24 mouse cellular contexts compared by ENCODE assay signal in genomic region chr6:102597756-102598155, GRCm38 (mm10). TPM values are rescaled to one million over a fixed set of nuclear protein-coding genes. Genes with fewer than 3 reads are reported as not detected.
DNase-seq lines count a peak whose midpoint lies in the region.
"Had no signal": no experiment of that assay in that cellular context is flagged by ENCODE, and none has a peak within 500 bp of the region (broad histone marks: within the 10 kb centered on the region; RNA-seq: fewer than 3 reads in every experiment).

No protein-coding gene starts in this region.

- peak; percentile 42 to 73 for DNase-seq in frontal cortex, adult 2 months (ENCODE audit: extremely low spot score in 1 of 2, low spot score in 1 of 2)
- DNase-seq in frontal cortex, postnatal 10 days (ENCODE audit: low spot score in 2 of 2), result no peak
- peak; percentile 51 for DNase-seq in right cerebral cortex, adult 18-20 months
- no peak for DNase-seq in right cerebral cortex, postnatal 4 days
- peak; percentile 6 to 34 for DNase-seq in left cerebral cortex, adult 18-20 months (ENCODE audit: low spot score in 2 of 2)
- peak; percentile 2 to 56 for DNase-seq in right cerebral cortex, postnatal 36 days (ENCODE audit: low spot score in 2 of 2)
- no peak for DNase-seq in urinary bladder, postnatal 10 days (ENCODE audit: low spot score)
- DNase-seq in embryo, embryonic 10.5 days (ENCODE audit: low spot score), result no peak
- DNase-seq: adrenal gland, adult 2 months; cerebellum, adult 8-10 months; cerebellum, postnatal 25 days; gastrocnemius, postnatal 10 days; heart, postnatal 14 days; kidney, adult 11 months; kidney, postnatal 36 days; liver; lung, embryonic 14.5 days; lung, postnatal 14 days; midbrain, embryonic 14.5 days; retina, postnatal 1 day; thymus, postnatal 14 days had no signal

RNA-seq across cellular contexts. Expression of gene Cntn3, which starts 24.9 kb away (rescaled TPM):
- polyA plus RNA-seq in frontal cortex, adult 2 months (2012; rRNA removed), result 7.2 and 8.1 TPM in 2 replicates
- total RNA-seq in left cerebral cortex, adult 18-20 months (2021), result 10 to 100 TPM; 22.1 to 28.0 TPM
- polyA plus RNA-seq: activated CD4-positive, CD25-positive, alpha-beta regulatory T cell, adult 4 months; adrenal gland, adult 2 months; CD4-positive, CD25-positive, alpha-beta regulatory T cell, adult 4 months; inflammation-experienced regulatory T-cells, adult 6 months had no signal

Comparison
In these comparisons a context has a peak if more than half of its experiments do, and no peak if none do; other contexts are left out.
1. DNase-seq: peak in frontal cortex, adult 2 months (2 of 2), right cerebral cortex, adult 18-20 months (single experiment), left cerebral cortex, adult 18-20 months (2 of 2) and right cerebral cortex, postnatal 36 days (2 of 2); none in frontal cortex, postnatal 10 days (0 of 2), right cerebral cortex, postnatal 4 days (single experiment), urinary bladder, postnatal 10 days (single experiment) and embryo, embryonic 10.5 days (single experiment).